Mouse (Mus musculus) hindbrain, embryonic 11.5 days (tissue): ENCODE measurements around the gene Magi2. TPM values are rescaled to one million over a fixed set of nuclear protein-coding genes. Genes with fewer than 3 reads are reported as not detected.
A peak's percentile ranks its signal among the peaks of the same experiment; 100 is the strongest.

Experiments used
- ATAC-seq: fragments of 200-750 bp; cut with Nextera tagmentation; 2 replicates; pipeline ENCODE4 v1.8.0; 2017; ENCODE audit warnings: mild to moderate bottlenecking, moderate TSS enrichment, moderate library complexity; ENCODE audit not compliant: low FRiP score
- DNase-seq: peaks from one replicate; pipeline ENCODE4 v3.0.0-alpha.2; 2015; ENCODE audit warnings: low spot score
- H3K27ac ChIP-seq: fragments of 300-500 bp; sonication (generic); 2 replicates; pipeline ENCODE4 v1.5.1; 2014; ENCODE audit warnings: mild to moderate bottlenecking, low read depth, low read length
- H3K27me3 ChIP-seq: fragments of 300-500 bp; sonication (generic); 2 replicates; pipeline ENCODE4 v1.6.1; 2014; ENCODE audit warnings: mild to moderate bottlenecking, low read length, moderate library complexity, mixed read lengths; ENCODE audit not compliant: control insufficient read depth, insufficient read depth
- H3K36me3 ChIP-seq: fragments of 300-500 bp; sonication (generic); 2 replicates; pipeline ENCODE4 v1.6.1; 2014; ENCODE audit warnings: mild to moderate bottlenecking, low read length, moderate library complexity, mixed read lengths; ENCODE audit not compliant: control insufficient read depth, insufficient read depth
- H3K4me1 ChIP-seq: fragments of 300-500 bp; sonication (generic); replicated peaks from 2 replicates; pipeline ENCODE4 v1.6.1; 2014; ENCODE audit warnings: low read length, mixed read lengths; ENCODE audit not compliant: control insufficient read depth, insufficient read depth
- H3K4me2 ChIP-seq: fragments of 300-500 bp; sonication (generic); replicated peaks from 2 replicates; pipeline ENCODE4 v1.6.1; 2014; ENCODE audit warnings: mild to moderate bottlenecking, low read depth, low read length
- H3K4me3 ChIP-seq: fragments of 300-500 bp; sonication (generic); 2 replicates; pipeline ENCODE4 v1.5.1; 2014; ENCODE audit warnings: low read depth, low read length
- H3K9ac ChIP-seq: fragments of 300-500 bp; sonication (generic); 2 replicates; pipeline ENCODE4 v1.6.1; 2014; ENCODE audit warnings: low read depth, low read length
- H3K9me3 ChIP-seq: fragments of 300-500 bp; sonication (generic); 2 replicates; pipeline ENCODE4 v1.6.1; 2016; ENCODE audit warnings: low read length; ENCODE audit not compliant: control insufficient read depth
- WGBS: fragments of 180-500 bp; shearing (Covaris S2); extraction: QIAGEN DNeasy Blood & Tissue Kit; methylation state at CpG from one replicate; pipeline ENCODE4 v1.1.7; 2014; 5-methylcytosine and 5-hydroxymethylcytosine counted together
- polyA plus RNA-seq: library from polyadenylated mRNA; unstranded; fragments of >200 nt; fragmentation: Nextera tagmentation; extraction: Ambion mirVana; gene quantifications from 2 replicates; pipeline ENCODE4 v1.2.1, GENCODE M21; 2014

The Magi2 gene
- polyA plus RNA-seq, 1 experiment from 2014 or later, result 8.7 TPM

- no peaks in the 10 kb centered on the region for H3K9me3 ChIP-seq
- H3K27me3 ChIP-seq, result no peaks in the 10 kb centered on the region
Observed at GRCm38 (mm10) chr5:19906636-19907035, 679.8 kb downstream of the Magi2 start.

GRCm38 (mm10) chr5:19907381-19907982 lies 680.6 kb downstream of the Magi2 start:
- peak; percentile 78 for ATAC-seq
- WGBS, result 3% methylated on average over 12 of the region's 12 CpGs
- no peak overlapping the region for H3K27ac ChIP-seq

More at GRCm38 (mm10) chr5:19906636-19907035, 679.8 kb downstream of the Magi2 start:
- Histone ChIP-seq H3K27ac (no peak overlapping the region), H3K9ac (no peak overlapping the region), H3K4me3 (no peak overlapping the region), H3K4me1 (no peaks in the 10 kb centered on the region), H3K36me3 (no peaks in the 10 kb centered on the region), H3K4me2 (no peak overlapping the region)
- WGBS, result 80% methylated on average over 4 of the region's 4 CpGs
- no peak for DNase-seq
- no peak for ATAC-seq

GRCm38 (mm10) chr5:19907983-19908705 lies 681.3 kb downstream of the Magi2 start:
- no peaks in the 10 kb centered on the region for H3K27me3 ChIP-seq
- H3K36me3 ChIP-seq, result no peaks in the 10 kb centered on the region
- no peaks in the 10 kb centered on the region for H3K9me3 ChIP-seq
- peak overlapping the region; percentile 51 for H3K4me3 ChIP-seq
- peak; percentile 48 for ATAC-seq
- no peak overlapping the region for H3K27ac ChIP-seq
- peak; percentile 61 for DNase-seq
- H3K9ac ChIP-seq, result peak overlapping the region; percentile 54
- peak overlapping the region; percentile 63 for H3K4me2 ChIP-seq
- WGBS, result 5% methylated on average over 16 of the region's 16 CpGs
- no peaks in the 10 kb centered on the region for H3K4me1 ChIP-seq

More at GRCm38 (mm10) chr5:19907381-19907982, 680.6 kb downstream of the Magi2 start:
- H3K27me3 ChIP-seq, result no peaks in the 10 kb centered on the region
- H3K4me1 ChIP-seq, result no peaks in the 10 kb centered on the region
- H3K4me3 ChIP-seq, result peak overlapping the region; percentile 51
- H3K36me3 ChIP-seq, result no peaks in the 10 kb centered on the region
- no peaks in the 10 kb centered on the region for H3K9me3 ChIP-seq
- peak overlapping the region; percentile 54 for H3K9ac ChIP-seq
- peak; percentile 40 for DNase-seq
- peak overlapping the region; percentile 63 for H3K4me2 ChIP-seq

- H3K4me2 ChIP-seq, result peak overlapping the region; percentile 63
- peak overlapping the region; percentile 51 for H3K4me3 ChIP-seq
- H3K9ac ChIP-seq, result peak overlapping the region; percentile 54
- DNase-seq (no peak), ATAC-seq (0 out of 2 replicates have a peak, but pooled peaks have one; percentile 25)
- no peaks in the 10 kb centered on the region for H3K4me1 ChIP-seq
- under 1% methylated on average over 5 of the region's 5 CpGs for WGBS
- no peak overlapping the region for H3K27ac ChIP-seq
- no peaks in the 10 kb centered on the region for H3K9me3 ChIP-seq
- H3K36me3 ChIP-seq, result no peaks in the 10 kb centered on the region
- H3K27me3 ChIP-seq, result no peaks in the 10 kb centered on the region
Observed at GRCm38 (mm10) chr5:19908706-19909060, 681.8 kb downstream of the Magi2 start.

- Histone ChIP-seq H3K36me3 (no peaks in the 10 kb centered on the region), H3K27ac (no peak overlapping the region), H3K9me3 (no peaks in the 10 kb centered on the region), H3K4me2 (peak overlapping the region; percentile 63), H3K27me3 (no peaks in the 10 kb centered on the region), H3K9ac (peak overlapping the region; percentile 54), H3K4me3 (peak overlapping the region; percentile 51), H3K4me1 (no peaks in the 10 kb centered on the region)
- DNase-seq (peak; percentile 52), ATAC-seq (peak; percentile 47; the same call in 1 of the 2 replicates)
- 4% methylated on average over 11 of the region's 11 CpGs for WGBS
Observed at GRCm38 (mm10) chr5:19909071-19909470, 682.2 kb downstream of the Magi2 start.

GRCm38 (mm10) chr5:19909664-19910063 lies 682.8 kb downstream of the Magi2 start:
- peak overlapping the region; percentile 63 for H3K4me2 ChIP-seq
- ATAC-seq, result 0 out of 2 replicates have a peak, but pooled peaks have one; percentile 24
- no peaks in the 10 kb centered on the region for H3K36me3 ChIP-seq
- no peaks in the 10 kb centered on the region for H3K9me3 ChIP-seq
- H3K27ac ChIP-seq, result no peak overlapping the region
- no peaks in the 10 kb centered on the region for H3K4me1 ChIP-seq
- 76% methylated on average over 7 of the region's 7 CpGs for WGBS
- H3K27me3 ChIP-seq, result no peaks in the 10 kb centered on the region
- 0 out of 2 replicates have a peak overlapping the region, but pooled peaks have one; percentile 37 for H3K9ac ChIP-seq
- peak; percentile 9 for DNase-seq
- H3K4me3 ChIP-seq, result peak overlapping the region; percentile 51

- no peaks in the 10 kb centered on the region for H3K9me3 ChIP-seq
- H3K4me2 ChIP-seq, result no peak overlapping the region
- DNase-seq (no peak), ATAC-seq (no peak)
- WGBS, result 89% methylated on average over 3 of the region's 3 CpGs
- H3K4me1 ChIP-seq, result no peaks in the 10 kb centered on the region
- no peak overlapping the region for H3K9ac ChIP-seq
- H3K4me3 ChIP-seq, result no peak overlapping the region
- H3K27me3 ChIP-seq, result no peaks in the 10 kb centered on the region
- no peaks in the 10 kb centered on the region for H3K36me3 ChIP-seq
- H3K27ac ChIP-seq, result no peak overlapping the region
Observed at GRCm38 (mm10) chr5:19932102-19932501, 705.3 kb downstream of the Magi2 start.

GRCm38 (mm10) chr5:19933190-19933589 lies 706.4 kb downstream of the Magi2 start:
- H3K9ac ChIP-seq, result no peak overlapping the region
- no peak overlapping the region for H3K27ac ChIP-seq
- no peak for ATAC-seq
- 73% methylated on average over 2 of the region's 2 CpGs for WGBS
- H3K27me3 ChIP-seq, result no peaks in the 10 kb centered on the region
- H3K4me1 ChIP-seq, result no peaks in the 10 kb centered on the region
- no peaks in the 10 kb centered on the region for H3K36me3 ChIP-seq
- DNase-seq, result no peak
- H3K4me2 ChIP-seq, result no peak overlapping the region
- no peaks in the 10 kb centered on the region for H3K9me3 ChIP-seq
- no peak overlapping the region for H3K4me3 ChIP-seq

- no peak overlapping the region for H3K4me2 ChIP-seq
- no peak overlapping the region for H3K9ac ChIP-seq
- H3K4me3 ChIP-seq, result no peak overlapping the region
- H3K4me1 ChIP-seq, result no peaks in the 10 kb centered on the region
- no peaks in the 10 kb centered on the region for H3K9me3 ChIP-seq
- no peaks in the 10 kb centered on the region for H3K27me3 ChIP-seq
- DNase-seq (no peak), ATAC-seq (no peak)
- H3K36me3 ChIP-seq, result no peaks in the 10 kb centered on the region
- WGBS, result 86% methylated on average over 2 of the region's 2 CpGs
- H3K27ac ChIP-seq, result no peak overlapping the region
Observed at GRCm38 (mm10) chr5:19951102-19951501, 724.3 kb downstream of the Magi2 start.
